Comparison of ENCODE assay signal across 13 mouse cellular contexts in the genomic region with DNA sequence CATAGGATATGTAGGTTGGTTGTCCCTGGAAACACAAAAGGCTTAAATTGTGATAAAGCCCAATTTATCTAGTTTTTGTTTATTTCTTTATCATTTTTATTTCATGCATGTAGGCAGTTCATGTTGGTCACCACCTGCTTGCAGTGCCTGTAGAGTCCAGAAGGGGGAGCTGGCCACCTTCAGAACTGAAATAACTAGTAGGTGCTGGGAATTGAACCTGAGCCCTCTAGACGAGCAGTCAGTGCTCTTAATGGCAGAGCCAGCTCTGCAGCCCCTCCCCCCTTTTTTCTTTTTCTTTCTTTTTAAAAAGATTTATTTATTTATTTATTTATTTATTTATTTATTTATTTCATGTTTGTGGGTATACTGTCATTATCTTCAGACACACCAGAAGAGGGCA. TPM values are rescaled to one million over a fixed set of nuclear protein-coding genes. Genes with fewer than 3 reads are reported as not detected.
DNase-seq lines count a peak whose midpoint lies in the region; ATAC-seq and TF ChIP-seq lines count a peak whose summit lies in the region.
"Had no signal": no experiment of that assay in that cellular context is flagged by ENCODE, and none has a peak within 500 bp of the region (broad histone marks: within the 10 kb centered on the region; RNA-seq: fewer than 3 reads in every experiment).

No protein-coding gene starts in this region.

- H3K27me3 ChIP-seq in MEL (ENCODE audit: control insufficient read depth in 1 of 2, insufficient read depth in 2 of 2, low read length in 2 of 2): peaks cover 0 to 3% of the 10 kb centered on the region in 2 experiments; a peak in 1 of 4 replicates
- H3K27me3 ChIP-seq in cerebellum, adult 2 months (ENCODE audit: control insufficient read depth, insufficient read depth, low read length): no peaks in the 10 kb centered on the region

- DNase-seq in layer of hippocampus, adult 2 months (ENCODE audit: low spot score in 2 of 2): no peak
- no peak for DNase-seq in layer of hippocampus, postnatal 10 days (ENCODE audit: low spot score in 2 of 2)
- DNase-seq in B cell, adult 2 months: peak; percentile 61 to 66
- peak; percentile 74 for DNase-seq in MEL (ENCODE audit: low read depth, low spot score)
- no peak for DNase-seq in kidney, adult 18-20 months
- no peak for DNase-seq in cerebellum, adult 2 months
- DNase-seq: cerebellum, adult 11 months had no signal

- no peak overlapping the region for H3K9ac ChIP-seq in MEL (ENCODE audit: control insufficient read depth, low read depth, low read length, poor library complexity, severe bottlenecking)
- H3K9ac ChIP-seq: embryonic facial prominence, embryonic 15.5 days; lung, embryonic 15.5 days; stomach, embryonic 15.5 days had no signal

- peak; percentile 79 for TF ChIP-seq RAD21 in MEL (IDR thresholded peaks at IDR 0.05; ENCODE audit: low read depth, low read length)

- H3K4me1 ChIP-seq in MEL (ENCODE audit: control insufficient read depth in 1 of 2, insufficient read depth in 2 of 2, low read length in 2 of 2): no peaks in the 10 kb centered on the region
- H3K4me1 ChIP-seq in cerebellum, adult 2 months (ENCODE audit: control insufficient read depth, insufficient read depth, low read length): no peaks in the 10 kb centered on the region
- H3K4me1 ChIP-seq: embryonic facial prominence, embryonic 15.5 days; lung, embryonic 15.5 days; stomach, embryonic 15.5 days had no signal

- H3K4me3 ChIP-seq in layer of hippocampus, adult 2 months: no peak overlapping the region
- no peak overlapping the region for H3K4me3 ChIP-seq in MEL (ENCODE audit: control insufficient read depth in 1 of 2, insufficient read depth in 1 of 2, low read depth in 2 of 2, low read length in 2 of 2)
- H3K4me3 ChIP-seq in macrophage (ENCODE audit: inconsistent target): no peak overlapping the region
- no peak overlapping the region for H3K4me3 ChIP-seq in cerebellum, adult 2 months (replicated peaks; ENCODE audit: insufficient read depth, low read depth, low read length)
- H3K4me3 ChIP-seq: embryonic facial prominence, embryonic 15.5 days; lung, embryonic 15.5 days; stomach, embryonic 15.5 days had no signal

- H3K36me3 ChIP-seq in MEL (ENCODE audit: control insufficient read depth in 1 of 2, insufficient read depth in 2 of 2, low read length in 2 of 2) (no peaks in the 10 kb centered on the region), macrophage (ENCODE audit: inconsistent target) (peaks cover 36% of the 10 kb centered on the region)
- H3K36me3 ChIP-seq: embryonic facial prominence, embryonic 15.5 days; lung, embryonic 15.5 days; stomach, embryonic 15.5 days had no signal

- ATAC-seq in granulocyte monocyte progenitor cell, adult 5-6 weeks (replicated peaks; ENCODE audit: poor library complexity, severe bottlenecking): no peak
- ATAC-seq: intestine, embryonic 16.5 days had no signal

- H3K27ac ChIP-seq in layer of hippocampus, adult 2 months: no peak overlapping the region
- no peak overlapping the region for H3K27ac ChIP-seq in MEL (ENCODE audit: control insufficient read depth, low read depth, low read length)
- H3K27ac ChIP-seq in macrophage: peak overlapping the region; percentile 33; the same call in 1 of the 2 replicates
- no peak overlapping the region for H3K27ac ChIP-seq in cerebellum, adult 2 months (ENCODE audit: insufficient read depth, low read length)
- H3K27ac ChIP-seq: embryonic facial prominence, embryonic 15.5 days; lung, embryonic 15.5 days; stomach, embryonic 15.5 days had no signal

- no peaks in the 10 kb centered on the region for H3K9me3 ChIP-seq in MEL (replicated peaks; ENCODE audit: insufficient read depth, low read length)
- H3K9me3 ChIP-seq: embryonic facial prominence, embryonic 15.5 days; lung, embryonic 15.5 days; stomach, embryonic 15.5 days had no signal

- peak; percentile 69 for TF ChIP-seq CTCF in layer of hippocampus, adult 2 months (conservative IDR thresholded peaks at IDR 0.05)
- peak; percentile 66 to 75 (median 74) for TF ChIP-seq CTCF in MEL (IDR thresholded peaks at IDR 0.05 in 2 of 3, conservative IDR thresholded peaks at IDR 0.05 in 1 of 3; ENCODE audit: control insufficient read depth in 1 of 3, insufficient read depth in 1 of 3, low read depth in 2 of 3, low read length in 3 of 3, poor library complexity in 1 of 3, severe bottlenecking in 1 of 3)
- TF ChIP-seq CTCF in cerebellum, adult 2 months (IDR thresholded peaks at IDR 0.05; ENCODE audit: borderline replicate concordance, insufficient read depth, low read depth, low read length): no peak

- no peaks in the 10 kb centered on the region for H3K79me2 ChIP-seq in MEL (ENCODE audit: control insufficient read depth, insufficient read depth, low read length, poor library complexity)
- peaks cover 100% of the 10 kb centered on the region for H3K79me2 ChIP-seq in macrophage (ENCODE audit: inconsistent target)

- WGBS in macrophage (ENCODE audit: missing documents): 90% methylated on average over 1 of the region's 1 CpGs
- WGBS in cerebellum, adult 2 months: 84% methylated on average over 1 of the region's 1 CpGs

- TF ChIP-seq POLR2A in MEL (IDR thresholded peaks at IDR 0.05; ENCODE audit: control insufficient read depth in 1 of 2, insufficient read depth in 1 of 2, low read depth in 1 of 2, low read length in 2 of 2, poor library complexity in 1 of 2): no peak
- no peak for TF ChIP-seq POLR2A in cerebellum, adult 2 months (IDR thresholded peaks at IDR 0.05; ENCODE audit: borderline replicate concordance, insufficient read depth, low read length)

- no peak for TF ChIP-seq EP300 in MEL (IDR thresholded peaks at IDR 0.05; ENCODE audit: low read depth in 1 of 2, low read length in 2 of 2)

TF ChIP-seq in MEL, 35 proteins besides CTCF, POLR2A, EP300 and RAD21:
- TF ChIP-seq ZC3H11A (IDR thresholded peaks at IDR 0.05; ENCODE audit: low read depth, low read length): peak; percentile 69
- TF ChIP-seq MYC (IDR thresholded peaks at IDR 0.05; ENCODE audit: low read depth, low read length): no peak
- TF ChIP-seq SMC3 (IDR thresholded peaks at IDR 0.05; ENCODE audit: low read depth, low read length): peak; percentile 70

RNA-seq across cellular contexts. Expression of a gene that starts 9.4 kb away (rescaled TPM):
- 1 to 10 TPM; 6.2 to 6.9 TPM for total RNA-seq in layer of hippocampus, adult 2 months (2021)
- total RNA-seq in layer of hippocampus, postnatal 10 days (2021): 1 to 10 TPM; 3.3 to 3.7 TPM
- total RNA-seq in MEL (2012; rRNA removed): not detected in 2 replicates
- polyA plus RNA-seq in MEL (2012; ENCODE audit: insufficient read depth in 1 of 2, insufficient read length in 2 of 2, low read depth in 1 of 2, low replicate concordance in 2 of 2, missing spikeins in 1 of 2): not detected
- 10 to 100 TPM; 12.0 to 78.2 (median 28.1) TPM for total RNA-seq in macrophage (2018; cell fraction: chromatin; rRNA removed)
- 10 to 100 TPM; 14.0 to 35.5 (median 22.2) TPM for total RNA-seq in macrophage (2018; cell fraction: cytosol; rRNA removed)
- 10 to 100 TPM; 26.0 to 83.7 (median 40.4) TPM for total RNA-seq in macrophage (2018; cell fraction: nucleus; rRNA removed)
- polyA plus RNA-seq in macrophage (2018): 14.2 to 39.1 TPM (median 20.5 TPM) in 3 replicates
- total RNA-seq in granulocyte monocyte progenitor cell, adult 5-6 weeks (2014; fragmentation: Nextera tagmentation): 1.2 TPM in 2 replicates
- total RNA-seq in granulocyte monocyte progenitor cell, adult 5-6 weeks (2017): 0.15 and 0.65 TPM in 2 replicates
- polyA plus RNA-seq in cerebellum, adult 2 months (2012; rRNA removed): 7.1 and 9.2 TPM in 2 replicates

Comparison
In these comparisons a context has a peak if more than half of its experiments do, and no peak if none do; other contexts are left out.
1. DNase-seq: peak in B cell, adult 2 months (2 of 2) and MEL (single experiment); none in layer of hippocampus, adult 2 months (0 of 2), layer of hippocampus, postnatal 10 days (0 of 2), kidney, adult 18-20 months (single experiment) and cerebellum, adult 2 months (0 of 2).